Mouse (Mus musculus) adrenal gland, adult 18-20 months (tissue): ENCODE measurements around the gene Gnpat. TPM values are rescaled to one million over a fixed set of nuclear protein-coding genes. Genes with fewer than 3 reads are reported as not detected.
A peak's percentile ranks its signal among the peaks of the same experiment; 100 is the strongest.

Experiments used
- DNase-seq, 2 experiments: peaks; one replicate each; pipeline ENCODE4 v3.0.0; 2021 to 2022; ENCODE audit warnings: low spot score in 2 of 2
- total RNA-seq, 2 experiments: library from RNA; stranded (reverse); gene quantifications; 1 replicate in 1 of 2; 2 replicates in 1 of 2; pipeline ENCODE4 v1.2.3; 2021

Gnpat gene
- total RNA-seq, 2 experiments from 2014 or later = 94.9 to 110 TPM

- peak in 1 of 2 experiments; percentile 33 for DNase-seq
Observed at GRCm38 (mm10) chr8:124898251-124898905, 35.5 kb downstream of the Gnpat start.

- no peak for DNase-seq
Observed at GRCm38 (mm10) chr8:124903198-124903597, 40.4 kb downstream of the Gnpat start.

GRCm38 (mm10) chr8:124905482-124905881 lies 42.6 kb downstream of the Gnpat start:
- DNase-seq = no peak

DNA sequence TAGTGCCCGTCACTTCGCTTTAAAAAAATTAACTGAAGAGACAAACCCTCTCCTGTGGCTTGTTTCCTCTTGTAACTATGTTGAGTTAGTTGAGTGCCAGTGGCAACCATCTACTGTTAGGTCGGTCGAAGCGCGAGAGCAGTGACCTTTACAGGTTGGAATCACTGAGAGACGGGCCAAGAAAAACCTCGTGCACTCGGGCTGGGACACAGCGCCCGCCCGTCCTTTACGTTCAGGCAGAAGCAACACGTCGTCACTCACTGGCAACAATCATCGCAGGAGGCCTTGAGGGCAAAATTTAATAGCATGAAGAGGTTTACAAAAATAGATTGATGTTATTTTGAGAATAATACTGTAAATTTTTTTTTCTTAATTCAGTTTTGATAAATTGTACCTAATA lies 47.1 kb downstream of the Gnpat start:
- no peak for DNase-seq

DNA sequence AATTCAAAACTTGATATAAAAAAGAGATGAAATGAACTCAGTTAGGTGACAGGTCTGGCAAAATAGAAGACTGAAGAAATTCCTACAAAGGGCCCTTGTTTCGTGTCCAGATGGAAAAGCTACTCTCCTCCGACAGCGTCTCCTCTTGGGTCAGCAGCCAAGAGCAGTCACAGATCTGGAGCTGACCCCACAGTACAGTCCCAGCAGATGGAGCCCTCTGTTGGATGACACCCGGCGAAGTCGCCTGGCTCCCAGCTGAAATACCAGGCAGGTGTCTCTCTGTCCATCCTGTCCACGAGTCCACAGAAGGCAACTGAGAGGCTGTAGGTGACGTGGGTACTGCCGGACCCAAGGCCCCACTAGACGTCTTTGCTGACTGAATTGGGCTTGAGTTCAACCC lies 47.5 kb downstream of the Gnpat start:
- DNase-seq = no peak

DNA sequence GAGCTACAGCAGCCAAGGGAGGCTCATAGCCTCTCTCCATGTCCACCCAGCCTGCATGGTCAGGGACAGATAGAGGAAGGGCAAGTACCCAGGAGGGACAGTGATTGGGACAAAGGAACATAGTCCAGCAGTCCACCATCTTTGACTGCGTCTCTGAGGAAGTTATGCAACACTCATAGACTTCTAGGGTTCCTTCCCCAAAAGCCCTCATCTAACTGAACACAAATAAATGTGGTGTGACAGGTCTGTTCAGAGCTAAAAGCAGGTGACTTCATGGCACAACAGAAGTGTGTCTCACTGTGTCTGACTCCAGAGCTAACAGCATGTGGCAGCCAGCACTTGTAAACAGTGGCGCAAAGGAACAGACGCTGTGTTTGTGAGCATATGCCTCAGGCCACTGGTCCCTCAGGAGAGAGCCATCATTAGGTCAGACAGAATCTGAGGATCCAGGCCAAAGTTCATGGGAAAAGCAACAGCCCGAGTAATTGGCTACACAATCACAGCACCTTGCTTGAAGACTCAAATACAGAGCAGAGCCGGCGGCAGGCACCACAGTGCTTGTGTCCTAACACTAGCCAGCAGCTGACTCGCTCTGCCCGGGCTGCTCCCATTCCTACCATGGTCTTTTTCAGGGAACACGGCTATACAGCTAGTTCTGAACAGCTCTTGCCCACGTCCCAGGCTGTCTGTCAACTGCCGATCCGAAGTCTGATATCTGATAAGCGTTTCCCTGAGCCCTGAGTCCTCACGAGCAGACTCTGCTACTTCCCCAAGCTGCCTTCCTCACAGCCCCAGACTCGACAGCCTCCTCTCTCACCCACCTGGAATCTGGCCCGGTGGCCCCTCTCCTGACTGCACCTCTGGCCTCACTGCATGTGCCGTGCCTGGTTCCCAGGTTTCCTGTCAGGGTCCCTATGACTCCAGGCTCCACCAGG lies 49.4 kb downstream of the Gnpat start:
- no peak for DNase-seq

- no peak for DNase-seq
Observed at GRCm38 (mm10) chr8:124914061-124914460, 51.2 kb downstream of the Gnpat start.

DNA sequence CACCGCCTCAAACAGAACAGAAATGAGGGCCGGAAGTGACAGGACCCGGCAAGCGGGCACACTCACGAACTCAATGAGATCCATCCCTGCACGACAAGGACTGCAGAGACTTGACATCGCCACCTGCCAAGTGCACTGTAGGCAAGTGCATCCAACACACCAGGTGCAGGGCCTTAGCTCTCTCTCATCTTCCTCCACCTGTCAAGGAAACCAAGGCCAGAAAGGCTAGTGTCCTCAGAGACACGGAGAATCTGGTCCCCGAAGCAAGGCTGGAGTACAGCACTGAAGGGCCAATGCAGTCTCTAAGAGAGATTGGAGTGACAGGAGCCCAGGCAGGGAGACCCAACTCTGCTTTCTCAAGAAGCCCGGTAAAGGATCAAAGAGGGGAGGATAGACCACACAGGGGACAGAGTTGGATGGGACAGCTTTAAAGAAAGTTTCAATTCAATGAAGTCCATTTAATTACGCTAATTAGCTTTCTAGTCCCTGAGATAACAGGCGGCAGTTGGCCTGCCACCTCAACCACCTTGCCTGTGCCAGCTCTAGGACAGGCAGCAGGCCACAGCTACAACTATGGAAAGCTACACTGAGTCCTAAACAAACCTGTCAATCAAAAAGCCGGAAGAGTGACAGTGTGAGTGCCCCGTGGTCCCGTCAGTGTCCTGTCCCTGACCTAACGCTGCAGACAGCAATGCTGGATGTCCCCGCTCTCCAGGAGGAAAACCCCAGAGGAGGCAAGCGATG lies 55.1 kb downstream of the Gnpat start:
- DNase-seq = no peak

GRCm38 (mm10) chr8:124921369-124922279 lies 58.8 kb downstream of the Gnpat start:
- DNase-seq = no peak

DNA sequence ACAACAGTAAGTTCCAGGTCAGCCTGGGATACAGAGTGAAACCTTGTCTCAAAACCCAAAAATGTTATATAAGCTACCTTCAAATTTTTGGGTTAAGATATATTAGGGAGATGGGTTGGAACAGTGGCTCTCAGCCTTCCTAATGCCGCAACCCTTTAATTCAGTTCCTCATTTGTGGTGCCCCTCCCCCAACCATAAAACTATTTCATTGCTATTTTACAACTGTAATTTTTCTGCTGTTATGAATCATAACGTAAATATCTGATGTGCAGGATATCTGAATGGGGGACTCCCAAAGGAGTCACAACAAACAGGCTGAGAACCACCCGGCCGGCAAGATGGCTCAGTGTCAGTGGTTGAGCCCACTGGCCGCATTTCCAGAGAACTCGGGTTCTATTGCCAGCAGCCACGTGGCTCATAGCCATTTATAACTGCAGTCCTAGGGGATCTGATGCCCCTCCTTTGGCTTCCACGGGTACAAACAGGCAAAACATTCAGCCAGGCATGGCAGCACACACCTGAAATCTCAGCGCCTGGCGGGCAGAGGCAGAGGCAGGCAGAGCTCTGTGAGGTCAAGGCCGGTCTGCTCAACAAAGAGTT lies 59.8 kb downstream of the Gnpat start:
- DNase-seq = no peak

GRCm38 (mm10) chr8:124923971-124924652 lies 61.3 kb downstream of the Gnpat start:
- DNase-seq = no peak

DNA sequence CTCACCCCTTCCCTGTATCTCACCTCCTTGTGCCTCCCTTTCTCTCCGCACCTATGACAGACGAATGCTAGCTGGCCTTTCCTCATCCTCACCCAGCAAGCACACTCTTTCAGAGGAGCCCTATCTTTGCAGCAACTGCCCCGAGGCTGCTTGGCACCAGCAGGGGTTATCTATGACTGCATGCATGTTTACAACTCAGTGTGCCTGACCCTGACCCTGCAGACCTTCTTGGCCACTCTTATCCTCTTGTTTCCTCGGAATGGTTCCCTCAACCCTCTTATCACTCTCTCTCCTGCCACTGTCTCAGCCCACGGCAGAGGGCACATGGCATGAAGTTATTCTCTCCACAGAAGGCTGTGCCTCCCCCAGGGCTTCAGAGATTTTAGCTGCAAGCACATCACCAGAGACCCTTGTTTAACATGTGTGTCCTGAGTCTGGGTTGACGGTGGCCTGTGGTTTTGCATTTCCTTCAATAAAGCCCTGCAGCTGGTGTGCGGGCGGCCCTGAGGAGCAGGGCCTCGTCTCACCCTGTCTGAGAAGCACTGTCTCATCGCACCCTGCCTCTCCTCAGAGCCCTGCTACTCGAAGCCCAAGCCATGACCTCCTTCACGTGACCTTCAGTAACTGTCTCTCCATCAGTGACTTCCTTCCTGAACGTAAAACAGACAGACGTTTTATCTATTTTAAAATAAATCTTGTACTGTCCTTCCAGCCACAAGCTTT lies 62.9 kb downstream of the Gnpat start:
- DNase-seq = no peak

DNA sequence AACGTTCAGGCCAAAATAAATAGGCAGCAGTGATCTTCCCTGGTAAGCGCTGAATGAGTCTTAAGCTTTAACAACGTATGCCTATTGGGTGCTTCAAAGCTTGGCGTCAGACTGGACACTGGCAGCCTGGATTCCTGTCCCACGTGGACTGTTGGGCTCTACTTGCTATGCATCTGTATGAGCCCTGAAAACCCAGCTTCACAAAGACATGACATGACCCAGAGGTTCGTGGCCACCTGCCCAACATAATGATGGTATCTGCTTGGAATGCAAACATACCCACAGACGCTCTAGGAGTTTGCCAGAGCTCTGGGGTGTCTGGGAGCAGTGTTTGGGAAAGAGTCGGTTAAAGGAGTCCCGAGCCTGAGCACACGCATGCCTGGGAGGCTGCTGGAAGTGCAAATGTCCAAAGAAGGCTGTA lies 63.5 kb downstream of the Gnpat start:
- no peak for DNase-seq

- no peak for DNase-seq
Observed at GRCm38 (mm10) chr8:124929006-124929405, 66.2 kb downstream of the Gnpat start.

DNA sequence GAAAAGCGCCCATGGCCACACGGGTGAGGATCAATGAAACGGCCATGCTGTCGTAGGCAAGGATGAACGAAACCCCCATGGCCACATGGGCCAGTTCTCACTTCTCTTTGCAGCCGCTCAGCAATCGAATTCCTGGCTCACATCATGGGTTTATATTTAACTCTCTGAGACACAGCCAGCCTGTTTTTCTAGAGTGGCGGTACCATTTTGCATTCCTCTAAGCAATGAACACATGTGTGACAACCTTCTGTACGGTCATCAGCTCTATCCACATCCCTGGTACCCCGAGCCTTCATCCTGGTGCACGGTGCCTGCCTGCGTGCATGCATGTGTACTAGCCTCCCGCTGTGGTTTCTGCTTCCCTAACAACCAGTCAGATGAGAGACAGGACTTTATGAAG lies 67.3 kb downstream of the Gnpat start:
- DNase-seq = no peak

- DNase-seq = no peak
Observed at GRCm38 (mm10) chr8:124930649-124931048, 67.8 kb downstream of the Gnpat start.

- DNase-seq = no peak
Observed at GRCm38 (mm10) chr8:124932435-124932834, 69.6 kb downstream of the Gnpat start.

DNA sequence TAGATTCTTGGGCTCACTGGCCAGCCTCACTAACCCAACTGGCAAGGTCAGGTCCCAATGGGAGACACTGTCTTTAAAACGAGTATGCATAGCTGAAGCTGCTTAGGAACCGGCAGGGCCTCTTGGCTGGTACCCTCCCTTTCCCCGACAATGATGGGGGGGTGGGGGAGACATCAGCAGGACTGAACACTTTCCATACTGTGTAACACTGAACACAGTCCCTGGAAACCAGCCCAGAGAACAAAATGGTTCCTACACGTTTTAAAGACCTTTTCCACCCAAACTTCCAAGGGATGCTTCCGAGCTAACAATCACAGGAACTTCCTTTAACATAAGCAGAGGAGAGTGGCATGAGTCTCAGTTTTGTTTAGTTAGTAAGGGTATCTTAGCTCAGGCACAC lies 72.3 kb downstream of the Gnpat start:
- no peak for DNase-seq

GRCm38 (mm10) chr8:124936699-124937098 lies 73.9 kb downstream of the Gnpat start:
- DNase-seq = no peak
